In genomic region chr3:58520286-58520685, GRCm38 (mm10) we compare ENCODE assay signal across 20 mouse cellular contexts. TPM values are rescaled to one million over a fixed set of nuclear protein-coding genes. Genes with fewer than 3 reads are reported as not detected.
DNase-seq lines count a peak whose midpoint lies in the region; ATAC-seq and TF ChIP-seq lines count a peak whose summit lies in the region.
"Had no signal": no experiment of that assay in that cellular context is flagged by ENCODE, and none has a peak within 500 bp of the region (broad histone marks: within the 10 kb centered on the region; RNA-seq: fewer than 3 reads in every experiment).

No protein-coding gene starts in this region.

- 61% methylated on average over 6 of the region's 6 CpGs for WGBS in intestine, postnatal 0 days
- 86% methylated on average over 6 of the region's 6 CpGs for WGBS in intestine, embryonic 16.5 days
- WGBS in macrophage (ENCODE audit: missing documents): 39% methylated on average over 6 of the region's 6 CpGs

- H3K79me2 ChIP-seq in MEL (ENCODE audit: control insufficient read depth, insufficient read depth, low read length, poor library complexity) (peaks cover 14% of the 10 kb centered on the region), macrophage (ENCODE audit: inconsistent target) (peaks cover 38% of the 10 kb centered on the region)

- DNase-seq in A20 (ENCODE audit: low read depth, low spot score) (peak; percentile 69), MEL (ENCODE audit: low read depth, low spot score) (peak; percentile 52)
- no peak for DNase-seq in kidney, postnatal 10 days
- no peak for DNase-seq in gastrocnemius, postnatal 25 days
- DNase-seq: cerebellum, adult 9-10 months; forebrain, postnatal 0 days; heart, postnatal 4 days; kidney, adult 11 months; kidney, postnatal 14 days; midbrain, embryonic 14.5 days had no signal

- H3K4me1 ChIP-seq in intestine, postnatal 0 days (replicated peaks; ENCODE audit: control insufficient read depth, insufficient read depth, low read length): no peaks in the 10 kb centered on the region
- H3K4me1 ChIP-seq in intestine, embryonic 16.5 days (ENCODE audit: control insufficient read depth, insufficient read depth, low read length): no peaks in the 10 kb centered on the region
- H3K4me1 ChIP-seq in MEL (ENCODE audit: control insufficient read depth in 1 of 2, insufficient read depth in 2 of 2, low read length in 2 of 2): peaks cover 3 to 6% of the 10 kb centered on the region in 2 experiments

- H3K27me3 ChIP-seq in intestine, postnatal 0 days (replicated peaks; ENCODE audit: control insufficient read depth, insufficient read depth, low read length): no peaks in the 10 kb centered on the region
- no peaks in the 10 kb centered on the region for H3K27me3 ChIP-seq in intestine, embryonic 16.5 days (replicated peaks; ENCODE audit: control insufficient read depth, insufficient read depth, low read length)
- no peaks in the 10 kb centered on the region for H3K27me3 ChIP-seq in MEL (ENCODE audit: control insufficient read depth in 1 of 2, insufficient read depth in 2 of 2, low read length in 2 of 2)
- H3K27me3 ChIP-seq: limb, embryonic 15.5 days; lung, embryonic 15.5 days; megakaryocyte, embryonic 14.5 days; Patski; stomach, embryonic 15.5 days had no signal

- no peaks in the 10 kb centered on the region for H3K9me3 ChIP-seq in intestine, postnatal 0 days (ENCODE audit: control insufficient read depth)
- H3K9me3 ChIP-seq in intestine, embryonic 16.5 days (ENCODE audit: control insufficient read depth, low read length): no peaks in the 10 kb centered on the region
- H3K9me3 ChIP-seq in MEL (replicated peaks; ENCODE audit: insufficient read depth, low read length): no peaks in the 10 kb centered on the region
- H3K9me3 ChIP-seq: limb, embryonic 15.5 days; lung, embryonic 15.5 days; megakaryocyte, embryonic 14.5 days; stomach, embryonic 15.5 days had no signal

- no peak overlapping the region for H3K27ac ChIP-seq in intestine, postnatal 0 days (ENCODE audit: low read depth, low read length)
- H3K27ac ChIP-seq in intestine, embryonic 16.5 days (ENCODE audit: low read length): no peak overlapping the region
- H3K27ac ChIP-seq in MEL (ENCODE audit: control insufficient read depth, low read depth, low read length) (no peak overlapping the region), macrophage (peak overlapping the region; percentile 40)
- H3K27ac ChIP-seq: limb, embryonic 15.5 days; lung, embryonic 15.5 days; stomach, embryonic 15.5 days had no signal

- no peak overlapping the region for H3K9ac ChIP-seq in intestine, postnatal 0 days (ENCODE audit: low read depth, low read length)
- H3K9ac ChIP-seq in intestine, embryonic 16.5 days (ENCODE audit: low read depth, low read length): no peak overlapping the region
- H3K9ac ChIP-seq in MEL (ENCODE audit: control insufficient read depth, low read depth, low read length, poor library complexity, severe bottlenecking): no peak overlapping the region
- H3K9ac ChIP-seq: forebrain, postnatal 0 days; limb, embryonic 15.5 days; lung, embryonic 15.5 days; stomach, embryonic 15.5 days had no signal

- no peak overlapping the region for H3K4me3 ChIP-seq in intestine, postnatal 0 days (ENCODE audit: low read depth, low read length)
- H3K4me3 ChIP-seq in intestine, embryonic 16.5 days (ENCODE audit: low read length): no peak overlapping the region
- H3K4me3 ChIP-seq in MEL (ENCODE audit: control insufficient read depth in 1 of 2, insufficient read depth in 1 of 2, low read depth in 2 of 2, low read length in 2 of 2) (no peak overlapping the region), macrophage (ENCODE audit: inconsistent target) (no peak overlapping the region)
- H3K4me3 ChIP-seq: limb, embryonic 15.5 days; lung, embryonic 15.5 days; megakaryocyte, embryonic 14.5 days; myocyte; stomach, embryonic 15.5 days had no signal

- ATAC-seq in intestine, postnatal 0 days: peak; percentile 26; the same call in 1 of the 2 replicates
- ATAC-seq in intestine, embryonic 16.5 days: no peak
- ATAC-seq: forebrain, postnatal 0 days; hindbrain, embryonic 16.5 days; Patski had no signal

- TF ChIP-seq POLR2A in MEL (IDR thresholded peaks at IDR 0.05; ENCODE audit: control insufficient read depth in 1 of 2, insufficient read depth in 1 of 2, low read depth in 1 of 2, low read length in 2 of 2, poor library complexity in 1 of 2): 0 out of 4 replicates have a peak, but pooled peaks of 1 of the 2 experiments have one; percentile 23

- no peak for TF ChIP-seq RAD21 in MEL (IDR thresholded peaks at IDR 0.05; ENCODE audit: low read depth, low read length)

- peaks cover 11% of the 10 kb centered on the region; the same call in 1 of the 2 replicates for H3K36me3 ChIP-seq in intestine, postnatal 0 days (ENCODE audit: control insufficient read depth, insufficient read depth)
- peaks cover 3% of the 10 kb centered on the region for H3K36me3 ChIP-seq in intestine, embryonic 16.5 days (ENCODE audit: control insufficient read depth, insufficient read depth, low read length)
- H3K36me3 ChIP-seq in MEL (ENCODE audit: control insufficient read depth in 1 of 2, insufficient read depth in 2 of 2, low read length in 2 of 2) (peaks cover 15 to 21% of the 10 kb centered on the region in 2 experiments), macrophage (ENCODE audit: inconsistent target) (peaks cover 14% of the 10 kb centered on the region; the same call in 1 of the 2 replicates)

- H3K4me2 ChIP-seq in intestine, postnatal 0 days (replicated peaks; ENCODE audit: low read depth): no peak overlapping the region
- no peak overlapping the region for H3K4me2 ChIP-seq in intestine, embryonic 16.5 days (ENCODE audit: low read depth, low read length)
- H3K4me2 ChIP-seq: limb, embryonic 15.5 days; lung, embryonic 15.5 days; stomach, embryonic 15.5 days had no signal

- TF ChIP-seq EP300 in MEL (IDR thresholded peaks at IDR 0.05; ENCODE audit: low read depth in 1 of 2, low read length in 2 of 2): no peak

- no peak for TF ChIP-seq CTCF in intestine, postnatal 0 days (IDR thresholded peaks at IDR 0.05; ENCODE audit: low read depth)
- TF ChIP-seq CTCF in MEL (IDR thresholded peaks at IDR 0.05 in 2 of 3, conservative IDR thresholded peaks at IDR 0.05 in 1 of 3; ENCODE audit: control insufficient read depth in 1 of 3, insufficient read depth in 1 of 3, low read depth in 2 of 3, low read length in 3 of 3, poor library complexity in 1 of 3, severe bottlenecking in 1 of 3): no peak

TF ChIP-seq in MEL, 35 proteins besides CTCF, POLR2A, EP300 and RAD21:
- TF ChIP-seq POLR2AphosphoS2 (IDR thresholded peaks at IDR 0.05; ENCODE audit: low read length) (peak; percentile 47; the same call in 1 of the 2 replicates), KAT2A (conservative IDR thresholded peaks at IDR 0.05; ENCODE audit: low read depth, low read length) (no peak), BHLHE40 (IDR thresholded peaks at IDR 0.05; ENCODE audit: borderline replicate concordance, low read depth, low read length) (no peak), RCOR1 (IDR thresholded peaks at IDR 0.05; ENCODE audit: low read depth, low read length) (no peak)

RNA-seq across cellular contexts. Expression of gene Eif2a, which starts 5.3 kb away (rescaled TPM):
- polyA plus RNA-seq in intestine, postnatal 0 days (2015; fragmentation: Nextera tagmentation; extraction: Ambion mirVana): 28.4 and 29.2 TPM in 2 replicates
- 47.6 and 49.6 TPM in 2 replicates for polyA plus RNA-seq in intestine, embryonic 16.5 days (2015; fragmentation: Nextera tagmentation; extraction: Ambion mirVana)
- total RNA-seq in MEL (2012; rRNA removed): 70.2 and 79.5 TPM in 2 replicates
- 100 to 1,000 TPM in 1 of 2 experiments, 10 to 100 TPM in 1; 67.3 to 192 TPM for polyA plus RNA-seq in MEL (2012; ENCODE audit: insufficient read depth in 1 of 2, insufficient read length in 2 of 2, low read depth in 1 of 2, low replicate concordance in 2 of 2, missing spikeins in 1 of 2)
- 10 to 100 TPM; 16.0 to 58.2 (median 41.9) TPM for total RNA-seq in macrophage (2018; cell fraction: chromatin; rRNA removed)
- total RNA-seq in macrophage (2018; cell fraction: cytosol; rRNA removed): 10 to 100 TPM; 32.8 to 57.1 (median 42.2) TPM
- total RNA-seq in macrophage (2018; cell fraction: nucleus; rRNA removed): 10 to 100 TPM; 18.6 to 55.1 (median 34.3) TPM
- 43.6 to 76.2 TPM (median 51.3 TPM) in 3 replicates for polyA plus RNA-seq in macrophage (2018)
- 10 to 100 TPM; 38.7 to 41.2 TPM for total RNA-seq in gastrocnemius, postnatal 25 days (2021)

RNA-seq across cellular contexts. Expression of gene Serp1, which starts 5.4 kb away (rescaled TPM):
- 156 TPM in 2 replicates for polyA plus RNA-seq in intestine, postnatal 0 days (2015; fragmentation: Nextera tagmentation; extraction: Ambion mirVana)
- polyA plus RNA-seq in intestine, embryonic 16.5 days (2015; fragmentation: Nextera tagmentation; extraction: Ambion mirVana): 198 and 212 TPM in 2 replicates
- 78.7 and 96.3 TPM in 2 replicates for total RNA-seq in MEL (2012; rRNA removed)
- polyA plus RNA-seq in MEL (2012; ENCODE audit: insufficient read depth in 1 of 2, insufficient read length in 2 of 2, low read depth in 1 of 2, low replicate concordance in 2 of 2, missing spikeins in 1 of 2): 10 to 100 TPM; 80.5 to 83.8 TPM
- total RNA-seq in macrophage (2018; cell fraction: chromatin; rRNA removed): 100 to 1,000 TPM in 2 of 26 experiments, 10 to 100 TPM in 23, 1 to 10 TPM in 1; 9.3 to 138 (median 41.8) TPM
- 100 to 1,000 TPM; 173 to 535 (median 285) TPM for total RNA-seq in macrophage (2018; cell fraction: cytosol; rRNA removed)
- 100 to 1,000 TPM in 15 of 26 experiments, 10 to 100 TPM in 11; 28.5 to 350 (median 129) TPM for total RNA-seq in macrophage (2018; cell fraction: nucleus; rRNA removed)
- polyA plus RNA-seq in macrophage (2018): 104 to 207 TPM (median 148 TPM) in 3 replicates
- total RNA-seq in gastrocnemius, postnatal 25 days (2021): 10 to 100 TPM in 1 of 2 experiments, 1 to 10 TPM in 1; 7.5 to 10.1 TPM

RNA-seq across cellular contexts. Expression of gene Selenot, which starts 56.1 kb away (rescaled TPM):
- polyA plus RNA-seq in intestine, postnatal 0 days (2015; fragmentation: Nextera tagmentation; extraction: Ambion mirVana): 28.0 and 31.5 TPM in 2 replicates
- 20.5 and 20.8 TPM in 2 replicates for polyA plus RNA-seq in intestine, embryonic 16.5 days (2015; fragmentation: Nextera tagmentation; extraction: Ambion mirVana)
- 78.3 and 83.9 TPM in 2 replicates for total RNA-seq in MEL (2012; rRNA removed)
- polyA plus RNA-seq in MEL (2012; ENCODE audit: insufficient read depth in 1 of 2, insufficient read length in 2 of 2, low read depth in 1 of 2, low replicate concordance in 2 of 2, missing spikeins in 1 of 2) (100 to 1,000 TPM in 1 of 2 experiments, 10 to 100 TPM in 1; 89.5 to 107 TPM), macrophage (2018) (154 to 176 TPM (median 162 TPM) in 3 replicates)
- 10 to 100 TPM; 12.7 to 78.8 (median 48.8) TPM for total RNA-seq in macrophage (2018; cell fraction: chromatin; rRNA removed)
- 100 to 1,000 TPM; 133 to 241 (median 169) TPM for total RNA-seq in macrophage (2018; cell fraction: cytosol; rRNA removed)
- 100 to 1,000 TPM in 18 of 26 experiments, 10 to 100 TPM in 8; 47.0 to 205 (median 120) TPM for total RNA-seq in macrophage (2018; cell fraction: nucleus; rRNA removed)
- total RNA-seq in gastrocnemius, postnatal 25 days (2021): 100 to 1,000 TPM; 112 to 114 TPM

Comparison
In these comparisons a context has a peak if more than half of its experiments do, and no peak if none do; other contexts are left out.
1. DNase-seq: peak in A20 (single experiment) and MEL (single experiment); none in kidney, postnatal 10 days (single experiment) and gastrocnemius, postnatal 25 days (single experiment).